Mouse (Mus musculus) urinary bladder, postnatal 36 days (tissue): ENCODE measurements around the gene Wnt10b.
A peak's percentile ranks its signal among the peaks of the same experiment; 100 is the strongest.

Experiments used
- DNase-seq, 2 experiments: peaks; one replicate each; pipeline ENCODE4 v3.0.0; 2022; ENCODE audit warnings: low spot score in 2 of 2, mixed read lengths in 1 of 2

Wnt10b gene

GRCm38 (mm10) chr15:98796803-98797595 is 19.0 kb upstream of the Wnt10b start:
- DNase-seq = no peak

- no peak for DNase-seq
These were observed 15.3 kb upstream of the Wnt10b start for GRCm38 (mm10) chr15:98793141-98793698.

DNA sequence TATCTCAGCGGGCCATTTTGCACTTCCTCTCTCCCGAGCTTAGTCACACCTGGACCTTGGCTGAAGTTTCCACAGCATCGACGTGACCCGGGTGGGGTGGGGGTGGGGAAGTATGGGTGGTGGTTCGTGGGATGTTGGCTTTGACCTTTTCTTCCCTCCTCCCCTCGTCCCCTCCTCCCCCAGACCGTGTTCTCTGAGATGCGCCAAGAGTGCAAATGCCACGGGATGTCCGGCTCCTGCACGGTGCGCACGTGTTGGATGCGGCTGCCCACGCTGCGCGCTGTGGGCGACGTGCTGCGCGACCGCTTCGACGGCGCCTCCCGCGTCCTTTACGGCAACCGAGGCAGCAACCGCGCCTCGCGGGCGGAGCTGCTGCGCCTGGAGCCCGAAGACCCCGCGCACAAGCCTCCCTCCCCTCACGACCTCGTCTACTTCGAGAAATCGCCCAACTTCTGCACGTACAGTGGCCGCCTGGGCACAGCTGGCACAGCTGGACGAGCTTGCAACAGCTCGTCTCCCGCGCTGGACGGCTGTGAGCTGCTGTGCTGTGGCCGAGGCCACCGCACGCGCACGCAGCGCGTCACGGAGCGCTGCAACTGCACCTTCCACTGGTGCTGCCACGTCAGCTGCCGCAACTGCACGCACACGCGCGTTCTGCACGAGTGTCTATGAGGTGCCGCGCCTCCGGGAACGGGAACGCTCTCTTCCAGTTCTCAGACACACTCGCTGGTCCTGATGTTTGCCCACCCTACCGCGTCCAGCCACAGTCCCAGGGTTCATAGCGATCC is 14.5 kb upstream of the Wnt10b start:
- DNase-seq = no peak

DNA sequence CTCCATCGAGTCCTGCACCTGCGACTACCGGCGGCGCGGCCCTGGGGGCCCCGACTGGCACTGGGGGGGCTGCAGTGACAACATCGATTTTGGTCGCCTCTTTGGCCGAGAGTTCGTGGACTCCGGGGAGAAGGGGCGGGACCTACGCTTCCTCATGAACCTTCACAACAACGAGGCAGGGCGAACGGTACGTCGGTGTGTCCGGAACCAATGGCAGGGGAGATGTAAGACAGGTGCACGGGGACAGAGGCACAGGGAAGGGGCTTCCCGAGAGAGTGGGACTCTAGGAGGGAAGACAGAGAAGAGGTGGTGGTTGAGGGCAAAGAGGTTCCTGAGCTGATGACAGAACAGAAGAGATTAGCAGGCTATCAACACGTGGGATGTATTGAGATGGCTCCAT is 13.8 kb upstream of the Wnt10b start:
- no peak for DNase-seq

DNA sequence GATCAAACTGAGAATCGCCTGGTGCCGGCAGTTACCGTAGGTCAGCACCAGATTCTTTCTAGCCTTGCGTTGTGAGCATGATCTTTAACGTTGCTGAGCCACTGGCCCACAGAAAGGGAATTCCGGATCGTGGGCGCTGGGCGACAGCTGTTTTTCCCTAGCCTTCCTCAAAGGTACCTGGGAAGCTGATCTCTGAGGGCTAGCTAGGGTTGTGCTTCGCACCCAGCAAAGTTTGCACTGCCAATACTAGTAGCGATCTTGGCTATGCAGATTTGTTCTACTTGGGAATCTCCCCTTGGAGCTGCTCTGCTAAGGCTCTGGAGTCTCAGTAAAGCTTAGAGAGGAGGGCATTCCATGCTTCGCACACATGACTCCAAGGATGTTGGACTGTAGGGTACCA is 13.3 kb upstream of the Wnt10b start:
- no peak for DNase-seq

GRCm38 (mm10) chr15:98790761-98791160 is 12.8 kb upstream of the Wnt10b start:
- DNase-seq = no peak

GRCm38 (mm10) chr15:98789661-98790535 is 11.9 kb upstream of the Wnt10b start, which contains the start of gene Wnt1:
Wnt1 (plus strand) TSS chr15:98789857.
- no peak for DNase-seq

DNA sequence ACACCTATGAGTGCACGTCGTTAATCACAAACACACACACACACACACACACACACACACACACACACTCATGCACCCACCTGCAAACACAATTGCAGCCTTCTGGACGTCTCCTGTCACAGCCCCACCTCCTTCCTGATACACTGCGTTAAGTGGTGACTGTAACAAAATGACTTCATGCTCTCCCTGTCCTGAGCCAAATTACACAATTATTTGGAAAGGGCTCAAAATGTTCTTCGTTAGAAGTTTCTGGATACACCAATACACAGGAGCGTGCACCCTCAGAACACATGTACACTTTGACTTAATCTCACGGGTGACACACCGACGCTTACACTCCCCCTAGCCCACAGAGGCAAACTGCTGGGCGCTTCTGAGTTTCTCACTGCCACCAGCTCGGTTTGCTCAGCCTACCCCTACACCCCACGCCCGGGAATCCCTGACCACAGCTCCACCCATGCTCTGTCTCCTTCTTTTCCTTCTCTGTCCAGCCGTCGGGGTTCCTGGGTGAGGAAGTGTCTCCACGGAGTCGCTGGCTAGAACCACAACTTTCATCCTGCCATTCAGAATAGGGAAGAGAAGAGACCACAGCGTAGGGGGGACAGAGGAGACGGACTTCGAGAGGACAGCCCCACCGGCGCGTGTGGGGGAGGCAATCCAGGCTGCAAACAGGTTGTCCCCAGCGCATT is 11.2 kb upstream of the Wnt10b start:
- DNase-seq = no peak

- DNase-seq = no peak
These were observed 10.0 kb upstream of the Wnt10b start for GRCm38 (mm10) chr15:98787930-98788329.

DNA sequence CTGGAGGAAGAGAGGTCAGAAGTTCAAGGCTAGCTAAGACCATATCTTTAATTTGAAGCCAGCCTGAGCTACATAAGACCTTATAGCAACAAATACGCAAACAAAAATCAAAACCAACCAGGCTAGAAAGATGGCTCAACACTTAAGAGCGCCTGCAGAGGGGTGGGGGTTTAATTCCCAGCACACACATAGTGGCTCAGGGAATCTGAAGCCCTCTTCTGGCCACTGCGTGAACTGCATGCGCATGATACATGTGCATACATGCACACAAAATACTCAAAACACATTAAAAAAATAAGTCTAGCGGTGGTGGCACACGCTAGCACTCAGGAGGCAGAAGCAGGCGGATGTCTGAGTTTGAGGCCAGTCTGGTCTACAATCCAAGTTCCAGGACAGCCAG is 7.8 kb upstream of the Wnt10b start:
- DNase-seq = no peak

GRCm38 (mm10) chr15:98781166-98781565 is 3.2 kb upstream of the Wnt10b start:
- no peak for DNase-seq

- DNase-seq = peak; percentile 30 to 65
These were observed 2.6 kb upstream of the Wnt10b start for GRCm38 (mm10) chr15:98780573-98780972.

DNA sequence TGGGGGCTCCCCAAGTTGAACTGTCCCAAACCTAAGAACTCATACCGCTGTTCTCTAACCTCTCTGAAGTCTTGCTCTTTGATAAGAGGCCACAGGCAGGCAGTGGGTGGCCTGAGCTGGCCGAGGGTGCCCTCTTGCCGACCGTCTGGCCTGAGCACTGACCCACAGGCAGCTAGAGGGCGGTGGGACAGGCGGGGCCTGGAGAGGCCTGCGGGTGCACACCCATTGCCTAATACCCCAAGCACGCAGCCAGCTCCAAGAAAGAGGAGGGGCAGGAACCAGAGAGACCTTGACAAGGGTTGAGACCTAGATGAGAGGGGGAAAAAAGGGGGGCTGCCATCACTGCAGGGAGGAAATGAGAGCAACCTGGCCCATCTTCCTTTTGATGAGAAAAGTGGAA is 2.1 kb upstream of the Wnt10b start:
- peak; percentile 21 to 69 for DNase-seq

DNA sequence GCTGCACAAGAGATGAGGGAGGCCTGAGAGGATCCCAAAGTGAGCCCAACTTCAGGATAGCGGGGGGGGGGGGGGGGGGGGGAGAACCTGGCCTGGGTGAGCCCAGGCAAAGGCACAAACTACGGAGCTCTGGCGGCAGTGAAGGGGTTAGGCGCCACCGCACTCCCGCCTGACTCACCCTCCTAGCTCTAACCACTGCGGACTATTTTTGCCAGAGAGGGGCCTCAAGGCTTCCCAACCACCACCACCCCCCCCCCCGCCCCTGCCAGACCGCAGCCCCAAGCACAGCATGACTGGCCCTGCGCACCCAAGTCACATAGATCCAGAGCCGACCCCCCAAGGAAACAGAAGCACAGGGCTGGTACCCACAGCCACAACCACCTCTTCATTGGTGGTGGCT is 856 bp upstream of the Wnt10b start:
- DNase-seq = no peak

DNA sequence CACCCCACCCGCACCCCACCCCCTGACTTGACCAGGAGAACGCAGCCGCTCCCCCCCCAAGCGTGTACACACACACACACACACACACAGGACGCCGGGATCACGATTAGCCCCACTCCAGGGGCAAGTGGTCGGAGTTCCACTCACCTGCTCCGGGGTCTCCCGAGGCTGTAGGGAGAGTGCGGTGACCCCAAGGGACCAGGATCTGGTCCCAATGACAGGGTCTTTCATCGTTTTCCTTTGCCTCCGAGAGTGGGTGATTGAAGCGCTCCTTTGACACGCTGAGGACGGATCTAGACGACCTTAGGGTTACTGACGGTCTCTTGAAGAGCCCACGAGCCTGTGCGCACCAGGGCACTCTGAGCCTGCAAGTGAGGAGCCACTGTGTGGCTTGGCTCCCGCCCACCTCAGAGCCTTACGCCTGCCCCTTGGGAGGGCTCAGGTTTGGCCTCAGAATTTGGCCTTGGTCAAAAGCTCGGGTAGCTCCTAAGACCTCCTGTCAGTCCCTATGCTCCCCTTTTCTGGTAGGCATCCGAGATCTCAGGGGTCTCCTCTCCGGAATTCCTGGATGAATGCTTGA is 331 bp upstream of the Wnt10b start:
- DNase-seq = no peak

DNA sequence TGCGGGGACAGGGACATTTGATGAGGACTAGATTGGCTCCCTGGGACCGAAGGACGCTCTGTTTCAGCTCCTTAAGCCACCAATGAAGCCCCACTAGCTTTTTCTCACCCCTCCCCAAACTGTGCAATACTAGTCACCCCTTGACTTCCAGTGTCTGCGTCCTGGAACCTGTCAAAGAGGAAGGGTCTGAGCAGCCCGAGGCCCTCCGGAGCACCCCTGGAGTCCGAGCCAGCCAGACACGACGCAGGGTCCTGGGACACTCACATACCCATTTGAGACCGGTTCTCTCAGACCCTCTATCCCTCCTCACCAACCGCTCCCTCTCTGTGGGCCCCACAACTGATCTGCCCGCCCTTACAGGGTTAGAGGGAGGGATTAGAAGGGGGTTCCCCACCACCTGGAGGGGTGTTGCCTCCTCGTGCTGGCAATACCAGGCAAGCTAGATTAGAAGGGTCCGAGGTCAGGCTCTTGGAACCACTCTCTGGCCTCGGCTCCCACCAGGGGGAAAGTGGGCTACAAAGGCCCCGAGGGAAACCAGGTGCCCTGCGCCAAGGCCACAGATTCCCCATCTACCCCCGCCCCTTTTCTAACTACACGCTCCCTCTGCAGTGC is 839 bp downstream of the Wnt10b start:
- no peak for DNase-seq

- no peak for DNase-seq
These were observed 1.5 kb downstream of the Wnt10b start for GRCm38 (mm10) chr15:98776280-98777004.

- no peak for DNase-seq
These were observed 2.4 kb downstream of the Wnt10b start for GRCm38 (mm10) chr15:98775533-98775932.

GRCm38 (mm10) chr15:98774096-98774495 is 3.9 kb downstream of the Wnt10b start:
- no peak for DNase-seq
